Mouse (Mus musculus): Measurements from ENCODE around the gene Ccsap. TPM values are rescaled to one million over a fixed set of nuclear protein-coding genes. Genes with fewer than 3 reads are reported as not detected.

Gene Ccsap
- total RNA-seq, 2 experiments from 2014 or later = 7.9 to 11.9 TPM

Other genes with a start within 250 kb of the Ccsap start
- 6.9 and 9.0 TPM in 2 replicates for gene Rhou, start 206.3 kb downstream of the Ccsap start, total RNA-seq (2015; ENCODE audit: low replicate concordance)
- 9.6 and 9.8 TPM in 2 replicates for gene Rhou, start 206.3 kb downstream of the Ccsap start, total RNA-seq (2017; ENCODE audit: low replicate concordance)
- 2.1 and 8.5 TPM in 2 replicates for gene Rab4a, start 54.2 kb downstream of the Ccsap start, total RNA-seq (2015; ENCODE audit: low replicate concordance)
- gene Rab4a, start 54.2 kb downstream of the Ccsap start, total RNA-seq (2017; ENCODE audit: low replicate concordance) = 1.7 and 2.6 TPM in 2 replicates
- 1.9 and 5.4 TPM in 2 replicates for gene Acta1, start 34.5 kb upstream of the Ccsap start, total RNA-seq (2015; ENCODE audit: low replicate concordance)
- gene Acta1, start 34.5 kb upstream of the Ccsap start, total RNA-seq (2017; ENCODE audit: low replicate concordance) = 0.70 and 0.94 TPM in 2 replicates
- 40.0 and 44.9 TPM in 2 replicates for gene Nup133, start 89.1 kb upstream of the Ccsap start, total RNA-seq (2015; ENCODE audit: low replicate concordance)
- 69.3 and 79.0 TPM in 2 replicates for gene Nup133, start 89.1 kb upstream of the Ccsap start, total RNA-seq (2017; ENCODE audit: low replicate concordance)
- gene Abcb10, start 122.9 kb upstream of the Ccsap start, total RNA-seq (2015; ENCODE audit: low replicate concordance) = 323 and 353 TPM in 2 replicates
- 448 and 511 TPM in 2 replicates for gene Abcb10, start 122.9 kb upstream of the Ccsap start, total RNA-seq (2017; ENCODE audit: low replicate concordance)
- gene Taf5l, start 161.2 kb upstream of the Ccsap start, total RNA-seq (2015; ENCODE audit: low replicate concordance) = 17.6 and 18.6 TPM in 2 replicates
- 16.5 and 24.8 TPM in 2 replicates for gene Taf5l, start 161.2 kb upstream of the Ccsap start, total RNA-seq (2017; ENCODE audit: low replicate concordance)
- gene Urb2, start 161.3 kb upstream of the Ccsap start, total RNA-seq (2015; ENCODE audit: low replicate concordance) = 4.6 and 9.4 TPM in 2 replicates
- gene Urb2, start 161.3 kb upstream of the Ccsap start, total RNA-seq (2017; ENCODE audit: low replicate concordance) = 4.6 and 5.0 TPM in 2 replicates

Measured in erythroblast, adult 5-6 weeks (primary cell).